8 mouse cellular contexts compared by ENCODE assay signal in the genomic region with DNA sequence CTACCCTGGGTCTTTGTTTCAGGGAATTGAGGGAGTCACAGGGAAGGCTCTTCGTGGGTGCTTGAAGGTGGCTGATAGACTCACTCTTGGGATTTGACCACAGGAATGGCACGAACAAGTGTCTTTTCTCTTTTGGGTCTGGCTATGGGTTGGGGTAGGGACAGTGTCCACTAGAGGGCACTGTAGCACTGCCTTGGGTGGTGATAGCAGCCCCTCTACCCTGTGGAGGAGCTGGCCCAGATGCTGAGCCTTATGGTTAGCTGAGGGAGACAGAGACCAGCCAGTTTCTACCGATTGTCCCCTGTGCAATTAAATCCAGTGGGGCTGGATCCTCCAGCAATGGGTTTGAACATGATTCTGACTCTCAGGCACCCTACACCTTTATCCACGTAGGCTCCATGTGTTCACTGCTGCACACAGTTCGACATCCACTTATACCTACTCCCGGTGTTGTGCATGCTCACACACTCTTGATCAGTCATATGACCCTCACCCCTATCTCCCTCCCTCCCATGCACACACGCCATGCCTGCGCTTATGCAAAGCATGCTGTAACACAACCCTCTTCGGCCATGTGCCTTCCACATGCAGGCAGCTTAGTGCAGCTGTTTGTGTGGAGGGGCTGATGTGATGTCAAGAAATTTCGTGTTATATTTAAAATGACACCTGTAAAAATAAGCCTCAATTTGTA.
A peak's percentile ranks its signal among the peaks of the same experiment; 100 is the strongest.
DNase-seq lines count a peak whose midpoint lies in the region; ATAC-seq and TF ChIP-seq lines count a peak whose summit lies in the region.

No protein-coding gene starts in this region.

- WGBS in liver, embryonic 11.5 days = 55% methylated on average over 10 of the region's 10 CpGs
- WGBS in neural tube, embryonic 14.5 days = 50% methylated on average over 10 of the region's 10 CpGs

- no peak overlapping the region for H3K9ac ChIP-seq in liver, embryonic 11.5 days (ENCODE audit: low read depth, low read length)
- H3K9ac ChIP-seq in neural tube, embryonic 14.5 days (replicated peaks; ENCODE audit: low read depth, low read length) = no peak overlapping the region

- H3K9me3 ChIP-seq in liver, embryonic 11.5 days (ENCODE audit: control insufficient read depth, low read length) = no peaks in the 10 kb centered on the region
- no peaks in the 10 kb centered on the region for H3K9me3 ChIP-seq in neural tube, embryonic 14.5 days (ENCODE audit: control insufficient read depth, low read length)

- no peak for DNase-seq in testis, postnatal 14 days (ENCODE audit: low spot score)
- DNase-seq in brain, embryonic 14.5 days (ENCODE audit: low read depth) = peak; percentile 72
- DNase-seq in kidney, adult 18-20 months = peak; percentile 36
- DNase-seq in liver, embryonic 11.5 days (ENCODE audit: low spot score) = peak; percentile 50
- no peak for DNase-seq in T-cell, adult 2 months (ENCODE audit: low spot score)

- H3K4me2 ChIP-seq in liver, embryonic 11.5 days = no peak overlapping the region
- H3K4me2 ChIP-seq in neural tube, embryonic 14.5 days (ENCODE audit: low read depth, low read length) = no peak overlapping the region

- TF ChIP-seq POLR2A in testis, adult 2 months (IDR thresholded peaks at IDR 0.05; ENCODE audit: control insufficient read depth, low read depth, low read length) = no peak
- TF ChIP-seq POLR2A in brain, embryonic 14.5 days (IDR thresholded peaks at IDR 0.05; ENCODE audit: borderline replicate concordance, extremely low read depth, insufficient read depth, insufficient read length, poor library complexity, severe bottlenecking) = no peak

- ATAC-seq in granulocyte monocyte progenitor cell, adult 5-6 weeks (replicated peaks; ENCODE audit: poor library complexity, severe bottlenecking) = peak; percentile 48
- ATAC-seq in liver, embryonic 11.5 days (replicated peaks; ENCODE audit: low FRiP score) = no peak; the same call in 1 of the 2 replicates
- peak; percentile 93 for ATAC-seq in neural tube, embryonic 14.5 days (ENCODE audit: low read depth)

- H3K27ac ChIP-seq in testis, adult 2 months (ENCODE audit: control insufficient read depth, insufficient read depth, low read depth, low read length) = no peak overlapping the region
- no peak overlapping the region for H3K27ac ChIP-seq in liver, embryonic 11.5 days (ENCODE audit: low read depth, low read length)
- H3K27ac ChIP-seq in neural tube, embryonic 14.5 days (ENCODE audit: low read depth, low read length) = no peak overlapping the region

- no peaks in the 10 kb centered on the region for H3K4me1 ChIP-seq in testis, adult 2 months (ENCODE audit: control insufficient read depth, insufficient read depth, low read length)
- no peaks in the 10 kb centered on the region for H3K4me1 ChIP-seq in liver, embryonic 11.5 days (replicated peaks; ENCODE audit: control insufficient read depth, insufficient read depth, low read length)
- H3K4me1 ChIP-seq in neural tube, embryonic 14.5 days (ENCODE audit: control insufficient read depth, insufficient read depth, low read length) = no peaks in the 10 kb centered on the region

- no peaks in the 10 kb centered on the region for H3K36me3 ChIP-seq in testis, adult 2 months (ENCODE audit: control insufficient read depth, insufficient read depth, low read length)
- H3K36me3 ChIP-seq in liver, embryonic 11.5 days (ENCODE audit: control insufficient read depth, insufficient read depth, low read length) = no peaks in the 10 kb centered on the region
- H3K36me3 ChIP-seq in neural tube, embryonic 14.5 days (ENCODE audit: control insufficient read depth, insufficient read depth, low read length) = no peaks in the 10 kb centered on the region

- no peaks in the 10 kb centered on the region for H3K27me3 ChIP-seq in testis, adult 2 months (ENCODE audit: control insufficient read depth, insufficient read depth, low read length)
- H3K27me3 ChIP-seq in liver, embryonic 11.5 days (replicated peaks; ENCODE audit: control insufficient read depth, insufficient read depth, low read length) = no peaks in the 10 kb centered on the region
- no peaks in the 10 kb centered on the region for H3K27me3 ChIP-seq in neural tube, embryonic 14.5 days (ENCODE audit: control insufficient read depth, insufficient read depth, low read length)

- peak; percentile 73; the same call in 1 of the 2 replicates for TF ChIP-seq CTCF in testis, adult 2 months (IDR thresholded peaks at IDR 0.05; ENCODE audit: control insufficient read depth, insufficient read depth, insufficient replicate concordance, low read depth, low read length)
- peak; percentile 84 for TF ChIP-seq CTCF in brain, embryonic 14.5 days (IDR thresholded peaks at IDR 0.05; ENCODE audit: borderline replicate concordance, extremely low read depth, insufficient read depth, insufficient read length)

- no peak overlapping the region for H3K4me3 ChIP-seq in testis, adult 2 months (ENCODE audit: control insufficient read depth, low read depth, low read length)
- H3K4me3 ChIP-seq in liver, embryonic 11.5 days (ENCODE audit: low read depth, low read length) = no peak overlapping the region
- H3K4me3 ChIP-seq in neural tube, embryonic 14.5 days (ENCODE audit: low read depth, low read length) = no peak overlapping the region

Comparison
In these comparisons a context has a peak if more than half of its experiments do, and no peak if none do; other contexts are left out.
1. DNase-seq: peak in brain, embryonic 14.5 days (single experiment), kidney, adult 18-20 months (single experiment) and liver, embryonic 11.5 days (single experiment); none in testis, postnatal 14 days (single experiment) and T-cell, adult 2 months (single experiment).